Mouse (Mus musculus) skeletal muscle tissue, postnatal 0 days (tissue): Measurements from ENCODE around the gene Muc5ac. TPM values are rescaled to one million over a fixed set of nuclear protein-coding genes. Genes with fewer than 3 reads are reported as not detected.

Experiments used
- polyA plus RNA-seq: library from polyadenylated mRNA; unstranded; fragments of >200 nt; fragmentation: Nextera tagmentation; extraction: Ambion mirVana; gene quantifications from 2 replicates; pipeline ENCODE4 v1.2.1, GENCODE M21; 2015

The Muc5ac gene
- polyA plus RNA-seq, result not detected in 2 replicates

DNA sequence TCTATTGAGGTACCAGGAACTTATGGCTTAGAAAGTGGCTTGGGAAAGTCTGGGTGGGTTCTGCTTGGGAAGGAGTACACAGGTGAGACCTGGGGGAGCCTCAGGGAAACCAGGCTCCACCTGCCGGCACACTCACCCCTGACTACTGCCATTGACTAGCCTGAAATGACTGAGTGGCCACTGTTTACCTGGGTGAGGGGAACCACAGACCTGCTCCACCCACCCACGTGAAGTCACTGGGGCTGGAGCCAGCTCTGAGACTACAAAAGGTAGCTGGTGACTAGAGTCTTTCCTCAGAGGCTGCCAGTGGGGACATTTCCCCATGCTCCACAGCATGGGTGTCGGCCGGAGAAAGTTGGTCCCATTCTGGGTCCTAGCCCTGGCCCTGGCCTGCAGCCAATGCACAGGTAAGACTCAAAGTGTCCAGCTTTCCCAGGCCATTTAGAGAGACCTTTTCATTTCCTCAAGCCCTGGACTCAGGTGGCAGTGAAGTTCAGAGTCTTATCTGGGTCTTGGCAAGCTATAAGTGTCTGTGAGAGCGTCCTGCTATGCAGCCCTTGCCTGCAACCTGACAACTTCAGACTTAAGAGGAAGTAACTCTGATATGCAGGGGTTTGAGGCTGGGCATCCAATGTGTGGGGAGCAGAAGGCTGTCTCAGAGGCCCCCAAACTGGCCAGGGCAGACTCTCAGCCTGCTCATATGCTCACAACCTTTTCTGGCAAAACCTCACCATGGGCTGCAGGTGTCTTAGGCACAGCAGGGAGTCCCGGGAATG, at the start of gene Muc5ac:
Muc5ac (plus strand) TSS at position 296 of the 776 bp plus-strand sequence.

DNA sequence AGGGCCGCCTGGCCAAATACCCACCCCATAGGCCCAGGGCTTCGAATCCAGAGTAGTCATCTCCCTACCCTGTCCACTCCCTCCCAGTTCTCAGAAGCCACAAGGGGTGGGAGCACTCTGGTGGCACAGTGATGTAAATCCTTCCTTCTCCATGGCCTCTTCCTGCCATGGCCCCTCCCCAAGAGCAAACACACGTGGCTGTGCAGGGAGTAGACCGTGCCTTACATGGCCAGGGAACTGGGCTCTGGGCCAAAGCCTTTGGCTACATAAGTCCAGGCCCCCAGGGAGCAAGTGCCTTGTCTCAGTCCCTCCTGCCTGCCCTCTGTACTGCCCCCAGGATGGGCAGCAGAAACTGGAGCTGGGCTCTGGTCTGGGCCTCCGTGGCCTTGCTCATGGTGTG, 50.0 kb downstream of the Muc5ac start, which contains the start of gene Muc5b:
Muc5b (plus strand) TSS at position 292 of the 400 bp plus-strand sequence.

Other genes starting within 250 kb of the Muc5ac start
- gene Chid1, start 249.1 kb upstream of the Muc5ac start, polyA plus RNA-seq, result 18.9 and 22.1 TPM in 2 replicates
- 34.8 and 39.4 TPM in 2 replicates for gene Ap2a2, start 226.8 kb upstream of the Muc5ac start, polyA plus RNA-seq
- 0.08 and 0.09 TPM in 2 replicates for gene Muc6, start 133.7 kb upstream of the Muc5ac start, polyA plus RNA-seq
- 0.10 TPM in 1 of 2 replicates, not detected in the other for gene Muc2, start 98.6 kb upstream of the Muc5ac start, polyA plus RNA-seq
- 0.01 TPM in 2 replicates for gene Muc5b, start 50.1 kb downstream of the Muc5ac start, polyA plus RNA-seq
- 23.8 and 24.4 TPM in 2 replicates for gene Tollip, start 129.5 kb downstream of the Muc5ac start, polyA plus RNA-seq
- gene Brsk2, start 160.8 kb downstream of the Muc5ac start, polyA plus RNA-seq, result 0.43 and 0.74 TPM in 2 replicates